Mouse (Mus musculus) liver, adult (tissue): ENCODE measurements around the gene Shank3.

Experiments
- GATA4 ChIP-seq: IDR thresholded peaks from 2 replicates; pipeline ENCODE4 v1.6.1; 2014; ENCODE audit warnings: mild to moderate bottlenecking, low read length; ENCODE audit not compliant: insufficient replicate concordance

Shank3 gene

DNA sequence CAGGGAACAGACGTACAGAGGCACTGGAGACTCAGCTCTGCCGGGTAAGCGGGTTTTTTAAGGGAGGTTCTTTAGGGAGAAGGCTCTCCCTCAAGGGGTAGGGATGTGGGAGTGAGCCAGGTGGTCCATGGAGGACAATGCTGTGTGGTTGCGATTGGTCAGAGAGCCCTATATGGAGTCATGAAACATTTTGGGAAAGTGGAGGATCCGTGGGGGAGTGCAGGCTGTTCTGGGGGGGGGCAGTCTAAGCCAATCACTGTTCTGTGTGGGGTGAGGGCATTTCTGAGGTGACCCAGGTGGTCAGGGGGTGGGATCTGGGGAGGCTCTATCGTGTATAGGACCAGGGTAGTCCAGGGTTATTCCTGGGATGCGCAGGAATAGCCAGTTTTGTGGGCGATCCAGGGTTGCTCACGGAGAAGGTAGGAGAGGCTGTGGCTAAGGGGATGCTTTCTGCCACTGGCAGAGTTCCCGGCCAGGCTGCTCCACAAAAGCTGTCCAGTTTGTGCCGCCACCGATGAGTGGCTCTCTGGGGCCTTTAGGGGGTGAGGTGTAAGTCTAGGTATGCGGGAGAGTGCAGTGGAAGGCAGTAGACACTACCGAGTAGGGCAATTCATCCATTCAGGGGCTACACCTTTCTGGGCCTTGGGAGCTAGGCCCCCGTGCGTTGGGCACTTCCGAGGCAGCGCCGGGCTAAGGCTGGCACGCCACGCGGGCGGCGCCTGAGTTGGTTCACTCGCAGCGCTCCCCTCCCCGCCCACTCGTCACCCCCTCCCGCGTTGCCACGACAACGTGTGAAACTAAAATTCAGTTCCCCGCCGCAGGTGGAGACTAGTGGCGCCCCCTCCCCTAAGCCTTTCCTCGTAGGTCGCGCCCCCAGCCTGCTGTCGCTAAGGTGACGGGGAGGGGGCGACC, 1.1 kb upstream of the Shank3 start:
- TF ChIP-seq GATA4: no peak

DNA sequence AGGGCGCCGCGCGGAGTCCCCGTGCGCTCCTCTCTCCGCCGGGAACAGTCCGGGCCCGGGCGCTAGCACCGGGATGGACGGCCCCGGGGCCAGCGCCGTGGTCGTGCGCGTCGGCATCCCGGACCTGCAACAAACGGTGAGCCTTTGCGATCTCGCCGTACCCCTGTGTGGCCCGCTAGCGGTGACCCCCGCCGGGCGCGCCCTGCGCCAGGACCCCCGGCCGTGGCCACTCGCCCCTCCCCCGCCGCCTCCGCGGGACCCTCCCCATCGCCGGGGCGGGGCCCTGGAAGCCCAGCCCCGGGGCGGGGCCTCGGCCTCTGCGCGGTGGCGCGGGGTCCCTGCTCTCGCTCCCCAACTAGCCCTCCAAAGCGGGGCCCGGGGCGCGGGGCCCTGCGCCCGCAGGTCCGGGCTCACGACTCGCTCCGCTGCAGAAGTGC, 379 bp downstream of the Shank3 start:
- TF ChIP-seq GATA4: no peak

DNA sequence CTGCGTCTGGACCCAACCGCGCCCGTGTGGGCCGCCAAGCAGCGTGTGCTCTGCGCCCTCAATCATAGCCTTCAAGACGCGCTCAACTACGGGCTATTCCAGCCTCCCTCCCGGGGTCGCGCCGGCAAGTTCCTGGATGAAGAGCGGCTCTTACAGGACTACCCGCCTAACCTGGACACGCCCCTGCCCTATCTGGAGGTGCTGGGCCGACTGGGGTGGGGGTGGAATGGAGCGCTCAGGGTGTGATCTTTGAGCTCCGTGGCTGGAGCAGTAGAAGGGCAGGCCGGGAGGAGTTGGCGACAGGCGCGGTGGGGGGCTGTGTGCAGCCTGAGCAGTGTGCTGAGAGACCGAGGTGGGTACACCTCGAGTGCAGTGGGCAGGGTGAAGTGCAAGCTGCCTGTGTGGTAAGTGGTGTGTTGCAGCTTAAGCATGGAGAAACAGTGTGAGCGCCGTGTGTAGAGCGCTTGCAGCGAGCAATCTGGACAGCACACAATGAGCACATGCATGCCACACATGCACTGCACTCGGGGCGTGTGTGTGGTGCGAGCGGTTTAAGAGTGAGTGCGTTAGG, 883 bp downstream of the Shank3 start:
- no peak for TF ChIP-seq GATA4

DNA sequence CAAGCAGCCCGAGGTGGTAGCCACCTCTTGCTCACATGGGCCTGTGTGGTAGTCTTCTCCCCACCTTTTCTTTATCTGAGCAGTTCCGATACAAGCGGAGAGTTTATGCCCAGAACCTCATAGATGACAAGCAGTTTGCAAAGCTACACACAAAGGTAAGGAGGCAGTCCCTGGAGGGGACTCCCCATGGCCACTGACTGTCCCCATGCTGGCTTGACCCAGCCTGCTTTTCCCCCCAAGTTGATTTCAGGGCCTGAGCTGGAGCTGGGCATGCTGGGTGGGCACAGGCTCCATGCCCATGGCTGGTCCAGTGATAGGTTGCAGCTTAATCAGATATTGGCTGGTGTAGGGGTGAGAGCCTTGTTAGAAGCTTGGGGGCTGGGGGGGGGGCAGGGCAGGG, 1.9 kb downstream of the Shank3 start:
- TF ChIP-seq GATA4: no peak

DNA sequence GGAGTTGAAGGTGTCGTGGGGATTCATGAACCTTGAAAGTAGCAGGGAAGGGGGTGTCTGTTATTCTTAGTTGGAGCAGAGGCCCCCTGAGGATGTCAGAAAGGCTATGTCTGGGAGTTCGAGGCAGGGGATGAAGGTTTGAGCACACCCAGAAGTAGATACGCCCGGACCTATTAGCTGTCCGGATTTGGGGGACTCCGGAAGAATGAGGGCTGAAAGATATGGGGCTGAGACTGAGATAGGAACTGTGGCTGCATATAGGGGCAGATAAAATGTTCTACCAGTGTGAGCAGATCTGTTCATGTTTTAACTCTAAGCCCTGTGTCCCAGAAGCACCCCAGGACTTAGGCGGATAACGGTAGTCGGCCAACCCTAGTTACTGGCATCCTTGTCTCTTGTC, 5.4 kb downstream of the Shank3 start:
- TF ChIP-seq GATA4: no peak

DNA sequence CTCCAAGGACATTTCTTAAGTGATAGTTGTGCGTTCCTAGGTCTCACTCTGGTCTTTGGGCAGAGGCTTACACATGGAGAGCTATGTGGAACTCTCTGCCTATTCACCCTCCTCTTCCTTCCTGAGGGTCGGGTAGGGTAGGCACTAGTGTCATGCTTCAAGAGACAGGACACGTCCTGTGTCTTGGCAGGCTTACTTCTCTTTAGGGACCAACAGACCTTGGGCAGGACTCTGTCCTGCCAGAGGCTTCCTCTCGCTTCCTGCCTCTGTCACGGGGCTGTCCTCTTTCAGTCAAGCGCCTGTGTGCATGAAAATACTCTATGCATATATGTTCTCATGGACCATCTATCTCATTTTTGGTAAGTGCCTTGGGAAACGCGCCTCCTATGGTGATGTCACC, 8.3 kb downstream of the Shank3 start:
- TF ChIP-seq GATA4: no peak

DNA sequence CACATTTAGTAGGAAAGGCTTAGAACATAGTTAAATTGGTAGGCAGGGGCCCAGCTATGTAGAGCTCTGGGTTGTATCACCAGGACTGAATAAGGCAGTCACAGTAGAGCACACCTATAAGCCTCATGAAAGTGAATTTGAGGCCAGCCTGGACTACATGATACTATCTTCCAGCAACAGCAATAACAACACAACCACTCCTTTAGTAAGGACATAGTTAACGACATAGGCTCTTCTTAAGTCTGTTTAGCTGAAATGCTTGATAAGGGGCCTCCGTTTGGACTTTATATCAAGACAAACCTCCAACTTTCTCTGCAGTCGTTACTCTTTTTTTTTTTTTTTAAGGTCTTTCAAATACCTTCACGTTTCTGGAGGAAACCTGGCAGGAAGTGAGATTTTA, 13.3 kb downstream of the Shank3 start:
- TF ChIP-seq GATA4: no peak

DNA sequence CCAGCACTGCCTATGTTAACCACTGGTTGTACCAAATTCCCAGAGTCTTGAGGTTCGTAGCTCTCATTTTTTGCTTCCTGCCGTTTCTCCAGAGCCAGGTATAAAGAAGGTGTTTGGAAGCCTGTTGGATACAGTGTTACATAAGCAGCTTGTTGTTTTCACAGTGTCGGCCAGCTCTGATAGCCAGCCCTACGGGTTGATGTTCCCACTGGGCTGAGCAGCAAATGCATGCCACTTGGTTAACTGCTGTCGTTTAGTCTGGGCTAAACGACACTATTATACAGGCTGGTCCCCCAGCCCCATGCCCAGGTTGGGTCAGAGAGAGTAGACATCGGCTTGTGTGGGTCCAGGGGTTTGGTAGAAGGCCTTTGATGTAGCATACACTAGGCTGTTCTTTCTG, 22.5 kb downstream of the Shank3 start:
- no peak for TF ChIP-seq GATA4

DNA sequence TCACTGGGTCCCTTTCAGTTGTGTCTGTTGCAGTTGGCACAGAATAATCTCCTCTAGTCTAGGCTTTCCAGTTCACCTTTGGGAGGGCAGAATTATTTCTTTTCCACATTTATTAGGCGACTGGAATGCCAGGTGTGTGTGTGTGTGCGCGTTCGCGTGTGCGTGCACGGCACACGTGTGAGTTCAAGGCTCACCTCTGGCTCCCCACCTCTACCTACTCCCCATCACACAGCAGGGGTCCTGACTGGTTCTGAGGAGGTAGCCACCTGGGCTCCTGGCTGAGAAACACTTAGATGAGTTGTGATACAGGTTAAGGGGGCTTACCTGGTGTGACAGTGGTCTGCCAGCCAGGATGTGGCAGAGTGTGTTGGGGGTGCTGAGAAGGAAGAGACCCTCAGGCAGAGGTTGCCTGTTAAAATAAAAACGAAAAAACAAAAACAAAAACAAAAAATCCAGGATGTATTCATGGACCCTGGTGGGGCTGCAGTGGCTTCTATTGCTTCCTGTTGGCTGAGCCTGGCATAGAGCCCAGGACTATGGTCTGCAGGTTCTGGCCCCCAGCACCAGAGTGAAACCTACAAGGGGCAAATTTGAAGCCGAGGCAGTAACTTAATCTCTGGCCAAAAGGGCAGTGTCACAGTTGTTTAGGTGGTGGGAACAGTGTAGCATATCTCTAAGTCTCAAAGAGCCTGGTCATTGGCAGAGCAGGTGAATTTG, 23.3 kb downstream of the Shank3 start:
- TF ChIP-seq GATA4: no peak

DNA sequence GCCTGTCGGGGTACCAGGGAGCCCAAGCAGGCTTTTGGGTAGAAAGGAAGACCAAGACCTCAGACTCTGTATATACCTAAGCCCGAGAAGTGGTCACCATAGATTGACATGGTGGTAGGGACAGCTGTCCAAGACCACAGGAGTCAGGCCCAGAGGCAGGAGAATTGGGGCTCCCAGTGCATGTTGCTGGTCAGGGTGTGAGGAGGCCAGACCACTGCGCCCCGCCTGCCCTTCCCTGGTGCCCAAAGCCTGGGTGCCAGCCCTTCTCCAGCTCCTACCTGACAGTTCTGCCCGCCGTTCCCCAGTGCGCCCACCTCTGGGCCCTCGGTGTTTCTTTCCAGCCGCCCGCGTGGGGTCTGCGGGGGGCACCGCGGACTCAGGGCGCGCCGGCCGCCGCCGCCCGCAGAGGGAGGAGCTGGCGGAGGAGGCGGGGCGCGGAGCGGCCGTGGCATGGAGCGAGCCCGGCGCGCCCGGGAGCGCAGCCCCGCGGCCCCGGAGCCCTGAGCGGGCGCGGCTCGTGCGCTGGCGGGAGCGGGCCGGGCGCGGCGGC, 23.9 kb downstream of the Shank3 start:
- no peak for TF ChIP-seq GATA4

DNA sequence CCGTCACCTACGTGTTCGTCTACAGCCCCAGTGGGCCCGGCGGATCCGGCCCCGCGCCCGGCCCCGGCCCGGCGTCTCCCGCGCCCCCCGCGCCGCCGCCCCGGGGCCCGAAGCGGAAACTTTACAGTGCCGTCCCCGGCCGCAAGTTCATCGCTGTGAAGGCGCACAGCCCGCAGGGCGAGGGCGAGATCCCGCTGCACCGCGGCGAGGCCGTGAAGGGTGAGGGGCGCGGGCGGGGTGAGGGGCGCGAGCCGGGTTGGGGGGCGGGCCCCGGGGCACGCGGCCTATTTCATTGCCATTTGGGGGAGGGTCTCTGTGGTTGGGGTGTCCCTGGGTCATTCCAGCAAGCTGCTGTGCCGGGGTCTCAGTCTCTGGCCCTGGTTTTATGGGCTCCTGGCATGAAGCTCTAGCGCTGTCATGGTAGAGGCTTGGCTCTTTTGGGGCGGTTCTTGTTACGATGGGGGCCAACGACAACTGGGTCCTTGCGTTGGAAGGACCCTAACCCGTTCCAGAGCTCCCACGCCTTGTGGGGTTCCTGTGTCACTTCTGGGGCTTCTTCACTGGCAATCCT, 24.7 kb downstream of the Shank3 start:
- TF ChIP-seq GATA4: no peak

DNA sequence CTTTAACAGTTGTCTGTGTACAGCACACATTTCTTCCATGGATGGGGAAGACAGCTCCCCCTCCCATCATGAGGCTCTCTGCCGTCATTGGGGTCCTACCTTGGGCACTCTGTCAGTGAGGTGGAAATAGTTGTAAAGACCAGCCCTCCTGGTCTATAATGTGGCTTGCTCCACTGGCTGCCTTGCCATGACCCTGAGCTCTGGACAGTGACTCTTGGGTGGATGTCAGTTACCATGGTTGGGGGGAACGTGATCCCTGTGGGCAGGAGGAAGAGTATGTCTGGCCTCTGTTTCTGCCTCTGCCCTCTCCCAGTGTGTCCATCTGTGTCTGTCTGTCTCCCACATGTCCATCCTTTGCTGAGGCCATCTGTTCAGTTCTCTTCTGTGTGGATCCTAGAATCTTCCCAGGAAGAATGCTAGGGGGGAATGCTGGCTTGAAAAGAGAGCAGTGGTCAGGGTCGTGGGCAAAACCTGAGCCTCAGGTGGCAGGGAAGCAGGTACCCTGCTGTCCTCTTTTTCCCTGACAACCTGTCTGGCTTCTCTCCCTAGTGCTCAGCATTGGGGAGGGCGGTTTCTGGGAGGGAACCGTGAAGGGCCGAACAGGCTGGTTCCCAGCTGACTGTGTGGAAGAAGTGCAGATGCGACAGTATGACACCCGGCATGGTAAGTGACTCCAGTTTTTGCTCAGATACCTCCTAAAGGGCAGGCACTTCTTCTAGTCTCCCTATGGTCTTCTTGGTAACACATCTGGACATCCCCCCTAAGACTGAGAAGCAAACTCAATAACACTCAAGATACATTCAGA, 25.4 kb downstream of the Shank3 start:
- no peak for TF ChIP-seq GATA4

DNA sequence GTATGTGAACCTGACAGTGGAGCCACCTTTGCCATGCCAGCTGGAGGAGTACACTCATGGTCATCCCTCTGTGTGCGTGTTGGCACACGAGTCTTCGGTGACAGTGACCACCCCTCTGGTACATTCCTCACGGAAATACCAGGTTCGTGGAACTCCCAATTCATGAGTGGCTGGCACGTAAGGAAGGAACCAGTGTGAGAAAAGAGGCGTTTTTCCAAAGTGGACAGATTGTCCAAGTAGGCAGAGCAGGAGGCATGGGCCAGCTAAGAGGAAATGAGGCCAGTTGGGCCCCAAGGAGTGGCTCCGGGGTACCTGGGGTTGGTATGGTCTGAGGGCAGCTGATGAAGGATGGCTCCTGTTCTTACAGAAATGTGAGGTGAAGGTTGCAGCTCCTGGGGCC, 26.0 kb downstream of the Shank3 start:
- TF ChIP-seq GATA4: no peak

DNA sequence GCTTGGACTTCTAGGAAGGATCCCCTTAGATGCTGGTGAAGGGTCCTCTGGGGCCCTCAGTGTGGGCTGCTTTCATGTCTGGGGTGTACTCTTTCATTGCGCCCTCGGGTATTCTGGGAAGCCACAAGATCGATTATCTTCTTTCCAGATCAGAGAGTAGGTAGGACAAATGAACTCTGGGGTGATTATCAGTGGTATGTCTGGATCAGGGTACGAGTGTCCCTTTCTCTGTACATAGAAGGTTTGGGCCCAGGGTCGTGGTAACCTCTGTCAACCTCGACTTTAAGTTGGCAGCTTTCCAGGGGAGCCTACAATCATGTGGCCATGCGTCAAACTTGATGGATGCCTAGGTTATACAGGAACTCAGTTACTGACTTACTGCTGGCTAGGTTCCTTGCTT, 26.5 kb downstream of the Shank3 start:
- no peak for TF ChIP-seq GATA4
